Mouse (Mus musculus) intestine, embryonic 14.5 days (tissue): ENCODE data around the gene Phf23. TPM values are rescaled to one million over a fixed set of nuclear protein-coding genes. Genes with fewer than 3 reads are reported as not detected.
"Not testable (repeated sequence)": the region's sequence is repeated elsewhere in the genome, so short reads cannot be mapped to it uniquely, and the experiment has no call there.

Source experiments
- ATAC-seq: fragments of 200-750 bp; cut with Nextera tagmentation; replicated peaks from 2 replicates; pipeline ENCODE4 v1.8.0; 2017; ENCODE audit warnings: low read depth, moderate number of reproducible peaks, moderate TSS enrichment, moderate library complexity; ENCODE audit not compliant: low FRiP score, low TSS enrichment
- DNase-seq: peaks from one replicate; pipeline ENCODE4 v3.0.0-alpha.2; 2018; ENCODE audit warnings: low spot score
- H3K27ac ChIP-seq: fragments of 300-500 bp; sonication (generic); 2 replicates; pipeline ENCODE4 v1.5.1; 2014; ENCODE audit warnings: low read depth, mild to moderate bottlenecking, control low read depth
- H3K27me3 ChIP-seq: fragments of 300-500 bp; sonication (generic); replicated peaks from 2 replicates; pipeline ENCODE4 v1.6.1; 2014; ENCODE audit warnings: low read length, control low read depth; ENCODE audit not compliant: control insufficient read depth, insufficient read depth
- H3K36me3 ChIP-seq: fragments of 300-500 bp; sonication (generic); 2 replicates; pipeline ENCODE4 v1.6.1; 2014; ENCODE audit warnings: low read length, control low read depth; ENCODE audit not compliant: control insufficient read depth, insufficient read depth
- H3K4me1 ChIP-seq: fragments of 300-500 bp; sonication (generic); replicated peaks from 2 replicates; pipeline ENCODE4 v1.6.1; 2014; ENCODE audit warnings: low read length, control low read depth, mixed read lengths; ENCODE audit not compliant: control insufficient read depth, insufficient read depth
- H3K4me2 ChIP-seq: fragments of 300-500 bp; sonication (generic); 2 replicates; pipeline ENCODE4 v1.6.1; 2014; ENCODE audit warnings: low read length
- H3K4me3 ChIP-seq: fragments of 300-500 bp; sonication (generic); 2 replicates; pipeline ENCODE4 v1.5.1; 2014; ENCODE audit warnings: low read depth, low read length, control low read depth, mixed read lengths
- H3K9ac ChIP-seq: fragments of 300-500 bp; sonication (generic); 2 replicates; pipeline ENCODE4 v1.6.1; 2014; ENCODE audit warnings: mild to moderate bottlenecking, low read length
- H3K9me3 ChIP-seq: fragments of 300-500 bp; sonication (generic); 2 replicates; pipeline ENCODE4 v1.6.1; 2016; ENCODE audit warnings: low read length, control low read depth; ENCODE audit not compliant: control insufficient read depth
- WGBS: fragments of 180-500 bp; shearing (Covaris S2); extraction: QIAGEN DNeasy Blood & Tissue Kit; methylation state at CpG from one replicate; pipeline ENCODE4 v1.1.7; 2014; 5-methylcytosine and 5-hydroxymethylcytosine counted together
- polyA plus RNA-seq: library from polyadenylated mRNA; unstranded; fragments of >200 nt; fragmentation: Nextera tagmentation; extraction: Ambion mirVana; gene quantifications from 2 replicates; pipeline ENCODE4 v1.2.1, GENCODE M21; 2014

Phf23 gene
- polyA plus RNA-seq, 1 experiment from 2014 or later: 37.6 TPM

DNA sequence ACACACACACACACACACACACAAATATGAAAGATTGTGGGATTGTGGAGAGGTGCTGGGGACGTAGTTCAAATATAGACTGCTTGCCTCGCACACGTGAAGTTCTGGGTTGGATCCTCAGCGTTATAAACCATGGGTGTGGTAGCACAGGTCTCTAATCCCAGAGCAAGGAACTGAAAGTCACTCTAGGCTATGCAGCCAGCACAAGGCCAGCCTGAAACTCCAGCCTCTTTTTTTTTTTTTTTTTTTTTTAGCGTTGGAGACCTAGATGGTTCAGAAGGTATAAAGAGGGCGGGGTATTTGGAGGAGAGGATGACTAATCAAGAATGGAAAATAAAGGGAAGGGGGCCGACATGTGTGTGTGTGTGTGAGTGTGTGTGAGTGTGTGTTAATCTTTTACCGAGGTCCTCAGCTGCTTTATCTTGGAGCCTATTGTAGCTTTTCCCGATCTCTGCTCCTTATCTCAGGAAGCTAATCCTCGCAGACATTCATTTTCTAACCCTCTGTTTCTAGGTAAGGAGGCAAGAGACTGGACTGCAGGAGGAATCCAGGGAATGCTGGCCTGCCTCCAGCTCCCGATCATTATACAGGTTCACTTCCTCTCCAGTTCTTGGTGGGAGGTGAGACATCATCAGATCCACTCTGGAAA lies 42.2 kb upstream of the Phf23 start:
- ATAC-seq (peak; percentile 38; the same call in 1 of the 2 replicates), DNase-seq (no peak)
- WGBS: 49% methylated on average over 11 of the region's 11 CpGs
- H3K9ac ChIP-seq: no peak overlapping the region
- H3K27ac ChIP-seq: no peak overlapping the region; the same call in 1 of the 2 replicates
- no peaks in the 10 kb centered on the region for H3K4me1 ChIP-seq
- no peaks in the 10 kb centered on the region for H3K27me3 ChIP-seq
- H3K36me3 ChIP-seq: no peaks in the 10 kb centered on the region
- no peak overlapping the region for H3K4me2 ChIP-seq
- no peak overlapping the region for H3K4me3 ChIP-seq
- no peaks in the 10 kb centered on the region; the same call in 1 of the 2 replicates for H3K9me3 ChIP-seq

DNA sequence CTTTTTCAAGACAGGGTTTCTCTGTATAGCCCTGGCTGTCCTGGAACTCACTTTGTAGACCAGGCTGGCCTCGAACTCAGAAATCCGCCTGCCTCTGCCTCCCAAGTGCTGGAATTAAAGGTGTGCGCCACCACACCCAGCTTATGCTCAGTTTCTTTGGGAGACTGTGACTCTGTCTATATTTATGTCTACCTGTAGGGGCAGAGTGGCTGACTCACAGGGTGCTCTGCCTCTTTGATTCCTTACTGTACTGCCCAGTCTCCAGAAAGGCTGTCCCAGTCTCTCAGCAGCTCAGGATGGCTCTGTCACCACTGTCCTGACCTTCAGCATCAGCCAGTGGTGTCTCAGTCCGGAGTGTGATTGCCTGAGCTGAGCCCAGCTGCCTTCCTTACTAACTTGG lies 40.0 kb upstream of the Phf23 start:
- H3K27ac ChIP-seq, H3K9me3 ChIP-seq, DNase-seq, ATAC-seq, H3K36me3 ChIP-seq, H3K4me2 ChIP-seq, H3K27me3 ChIP-seq, H3K4me1 ChIP-seq, H3K9ac ChIP-seq, H3K4me3 ChIP-seq: not testable (repeated sequence)
- WGBS: 73% methylated on average over 4 of the region's 4 CpGs

DNA sequence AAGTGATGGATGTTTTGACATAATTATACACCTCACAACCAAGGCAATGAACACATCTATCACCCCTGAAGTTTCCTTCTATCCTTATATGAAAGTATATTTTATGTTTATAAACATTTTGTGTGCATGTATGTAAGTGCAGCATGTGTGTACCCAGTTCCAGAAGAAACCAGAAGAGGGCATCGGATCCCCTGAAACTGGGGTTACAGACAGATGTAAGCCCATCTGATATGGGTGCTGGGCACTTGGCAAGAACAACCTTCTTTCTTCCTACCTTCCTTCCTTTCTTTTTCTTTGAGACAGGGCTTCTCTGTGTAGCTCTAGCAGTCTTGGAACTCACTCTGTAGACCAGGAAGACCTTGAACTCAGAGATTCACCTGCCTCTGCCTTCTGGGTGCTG lies 39.4 kb upstream of the Phf23 start:
- no peaks in the 10 kb centered on the region for H3K4me1 ChIP-seq
- no peak overlapping the region for H3K4me3 ChIP-seq
- no peak overlapping the region for H3K4me2 ChIP-seq
- H3K27me3 ChIP-seq: no peaks in the 10 kb centered on the region
- no peak for DNase-seq
- no peaks in the 10 kb centered on the region for H3K36me3 ChIP-seq
- H3K27ac ChIP-seq: no peak overlapping the region
- ATAC-seq: no peak
- H3K9ac ChIP-seq: no peak overlapping the region
- no peaks in the 10 kb centered on the region; the same call in 1 of the 2 replicates for H3K9me3 ChIP-seq
- WGBS: 76% methylated on average over 1 of the region's 1 CpGs

DNA sequence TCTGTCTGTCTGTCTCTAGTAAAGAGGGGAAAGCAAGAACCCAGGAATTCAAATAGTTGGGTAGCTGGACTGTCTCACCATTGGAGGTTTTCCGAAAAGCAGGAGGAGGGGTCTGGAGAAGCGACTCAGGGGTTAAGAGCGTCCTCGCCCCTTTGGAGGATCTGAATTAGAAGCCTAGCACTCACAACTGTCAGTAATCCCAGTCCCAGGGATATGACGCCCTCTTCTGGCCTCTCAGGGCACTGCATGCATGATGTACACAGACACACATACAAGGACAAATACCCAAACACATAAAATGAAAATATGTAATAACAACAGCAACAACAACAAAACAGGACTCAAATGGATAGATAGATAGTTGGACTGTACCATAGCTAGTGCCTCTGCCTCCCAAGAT lies 35.0 kb upstream of the Phf23 start:
- Histone ChIP-seq H3K27ac (peak overlapping the region; percentile 38; the same call in 1 of the 2 replicates), H3K9ac (no peak overlapping the region), H3K27me3 (peaks cover 34% of the 10 kb centered on the region), H3K9me3 (no peaks in the 10 kb centered on the region; the same call in 1 of the 2 replicates), H3K36me3 (no peaks in the 10 kb centered on the region), H3K4me1 (no peaks in the 10 kb centered on the region), H3K4me2 (no peak overlapping the region), H3K4me3 (no peak overlapping the region)
- no peak for DNase-seq
- no peak for ATAC-seq
- 35% methylated on average over 5 of the region's 5 CpGs for WGBS

DNA sequence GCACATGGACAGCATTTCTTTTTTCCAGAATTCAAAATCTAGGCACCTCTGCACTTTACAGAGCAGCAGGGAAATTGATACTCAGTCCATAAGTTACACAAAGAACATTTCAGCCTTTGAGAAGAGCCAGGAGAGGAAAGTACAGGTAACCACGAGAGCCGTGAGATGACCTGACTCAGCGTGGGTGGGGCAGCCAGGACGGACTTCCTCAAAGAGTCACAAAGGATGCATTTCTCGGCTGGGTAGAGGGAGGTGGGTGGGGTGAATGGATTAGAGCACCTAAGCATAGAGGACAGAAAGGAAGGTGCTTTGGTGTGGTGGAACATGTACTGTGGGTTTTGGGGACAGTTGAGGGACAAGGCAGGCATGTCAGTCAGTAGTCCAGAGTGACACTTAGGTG lies 33.7 kb upstream of the Phf23 start:
- no peaks in the 10 kb centered on the region for H3K9me3 ChIP-seq
- no peak for ATAC-seq
- peak; percentile 70 for DNase-seq
- H3K4me1 ChIP-seq: peaks cover 4% of the 10 kb centered on the region; the same call in 1 of the 2 replicates
- peaks cover 46% of the 10 kb centered on the region for H3K27me3 ChIP-seq
- H3K36me3 ChIP-seq: no peaks in the 10 kb centered on the region
- H3K27ac ChIP-seq: peak overlapping the region; percentile 74
- 36% methylated on average over 5 of the region's 5 CpGs for WGBS
- H3K4me2 ChIP-seq: no peak overlapping the region
- H3K9ac ChIP-seq: no peak overlapping the region
- no peak overlapping the region for H3K4me3 ChIP-seq

DNA sequence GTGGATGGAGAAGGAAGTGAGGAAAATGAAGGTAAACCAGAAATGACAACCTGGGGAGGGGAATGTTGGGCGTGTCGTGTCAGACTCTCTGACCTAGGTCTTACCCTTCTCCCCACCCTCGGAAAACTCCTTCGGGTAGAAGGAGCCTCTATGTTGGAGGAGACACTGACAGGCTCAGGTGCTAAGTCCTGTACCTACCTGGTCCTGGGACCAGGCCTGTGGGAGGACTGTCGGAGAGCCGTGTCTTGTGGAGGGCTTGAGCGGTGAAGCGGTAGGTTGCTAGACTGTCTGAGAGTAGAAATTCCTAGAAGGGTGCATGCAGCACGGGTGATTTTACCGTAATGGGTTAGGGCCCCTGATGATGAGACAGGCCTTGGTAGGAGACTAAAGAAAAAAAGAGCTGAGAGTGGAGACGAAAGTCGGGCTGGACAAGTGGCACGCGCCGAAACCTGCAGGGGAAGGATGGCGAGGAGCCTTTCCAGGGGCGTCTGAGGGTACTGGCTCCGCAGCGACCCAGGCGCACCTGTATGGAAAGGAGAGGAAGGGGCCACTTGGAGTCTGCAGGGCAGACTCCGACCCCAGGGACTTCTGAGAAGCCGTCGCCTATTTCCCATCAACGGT lies 30.8 kb upstream of the Phf23 start, which contains the start of gene Cldn7:
Gene Cldn7, plus strand, starts transcription at position 130 of the 621 bp plus-strand sequence.
- peaks cover 19% of the 10 kb centered on the region for H3K36me3 ChIP-seq
- 7% methylated on average over 24 of the region's 24 CpGs for WGBS
- ATAC-seq (0 out of 2 replicates have a peak, but pooled peaks have one; percentile 10), DNase-seq (peak; percentile 71)
- peak within 1 kb of the TSS; percentile 57 for H3K4me2 ChIP-seq
- peaks cover 51% of the 10 kb centered on the region for H3K27me3 ChIP-seq
- no peaks in the 10 kb centered on the region for H3K9me3 ChIP-seq
- H3K4me1 ChIP-seq: peaks cover 5% of the 10 kb centered on the region; the same call in 1 of the 2 replicates
- H3K9ac ChIP-seq: peak within 1 kb of the TSS; percentile 64
- peak within 1 kb of the TSS; percentile 46 for H3K4me3 ChIP-seq
- H3K27ac ChIP-seq: peak within 1 kb of the TSS; percentile 92

DNA sequence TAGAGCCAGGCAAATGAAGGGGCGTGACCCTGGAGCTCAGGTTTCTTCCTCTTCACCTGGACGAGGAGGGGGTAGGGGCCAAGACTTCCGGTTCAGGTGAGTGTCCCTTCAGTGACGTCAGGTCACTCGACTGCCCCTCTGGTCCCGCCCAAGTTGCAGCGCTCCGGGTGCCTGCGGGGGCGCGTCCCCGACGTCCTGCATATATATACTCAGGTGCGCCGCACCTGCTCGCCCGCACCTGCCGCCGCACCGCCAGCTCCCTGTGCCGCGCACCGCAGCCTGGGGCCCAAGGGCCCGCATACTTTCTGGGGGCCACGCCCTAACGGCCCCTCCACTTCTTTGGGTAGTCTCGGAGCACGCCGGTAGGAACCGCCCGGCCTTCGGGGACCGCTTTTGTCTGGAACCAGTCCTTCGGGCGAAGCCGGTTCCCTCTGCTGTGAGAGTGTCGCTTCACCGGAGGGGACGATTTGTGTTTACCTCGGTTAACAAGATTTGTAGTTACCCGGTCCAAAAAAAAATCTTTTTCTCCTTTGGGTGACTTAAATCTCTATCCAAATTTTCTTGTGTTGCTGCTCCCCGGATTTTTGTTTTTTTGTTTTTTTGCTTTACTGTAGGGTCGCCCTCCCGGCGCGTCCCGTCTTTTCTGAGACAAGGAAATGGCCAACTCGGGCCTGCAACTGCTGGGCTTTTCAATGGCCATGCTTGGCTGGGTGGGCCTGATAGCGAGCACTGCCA lies 30.1 kb upstream of the Phf23 start:
- H3K36me3 ChIP-seq: peaks cover 26% of the 10 kb centered on the region
- H3K4me1 ChIP-seq: peaks cover 5% of the 10 kb centered on the region; the same call in 1 of the 2 replicates
- H3K27me3 ChIP-seq: peaks cover 51% of the 10 kb centered on the region
- peak overlapping the region; percentile 92 for H3K27ac ChIP-seq
- H3K9me3 ChIP-seq: no peaks in the 10 kb centered on the region
- DNase-seq: peak; percentile 84
- H3K4me2 ChIP-seq: peak overlapping the region; percentile 57
- ATAC-seq: peak; percentile 59
- WGBS: 1% methylated on average over 49 of the region's 49 CpGs
- peak overlapping the region; percentile 46 for H3K4me3 ChIP-seq
- H3K9ac ChIP-seq: peak overlapping the region; percentile 64

DNA sequence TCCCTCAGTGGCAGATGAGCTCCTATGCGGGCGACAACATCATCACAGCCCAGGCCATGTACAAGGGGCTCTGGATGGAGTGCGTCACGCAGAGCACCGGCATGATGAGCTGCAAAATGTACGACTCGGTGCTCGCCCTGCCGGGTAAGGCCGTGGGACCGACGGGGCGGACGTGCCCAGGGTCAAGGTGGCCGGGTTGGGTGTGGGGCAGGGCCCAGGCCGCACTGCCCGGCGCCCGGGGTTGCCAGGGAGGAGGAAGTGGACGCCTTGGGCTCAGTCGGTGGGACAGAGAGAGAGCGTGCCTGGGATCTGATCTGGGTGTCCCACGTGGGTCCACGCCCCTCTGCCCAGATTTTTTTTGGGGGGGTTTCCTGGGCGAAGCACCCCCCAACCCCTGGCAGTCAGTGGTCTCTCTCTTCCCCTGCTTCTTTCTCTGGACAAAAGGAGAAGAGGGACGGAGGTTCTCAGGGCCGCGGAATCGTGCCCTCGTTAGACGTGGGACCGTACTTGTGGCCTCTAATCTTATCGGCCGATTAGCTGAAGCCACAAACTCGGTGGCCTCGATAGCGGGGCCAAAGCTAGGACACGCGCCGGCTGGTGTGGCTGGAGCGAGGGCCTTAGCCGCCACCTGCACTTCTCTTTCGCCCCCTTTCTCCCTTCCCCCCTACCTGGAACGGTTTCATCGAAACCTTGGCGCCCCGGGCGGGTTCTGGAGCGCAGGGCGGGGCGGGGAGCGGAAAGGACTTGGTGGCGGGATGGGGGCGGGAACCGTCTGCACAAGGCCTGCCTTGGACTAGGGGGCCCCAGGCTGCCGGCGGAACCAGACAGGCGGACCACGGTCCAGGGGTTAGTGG lies 29.3 kb upstream of the Phf23 start:
- Histone ChIP-seq H3K36me3 (peaks cover 30% of the 10 kb centered on the region), H3K4me3 (peak overlapping the region; percentile 46), H3K9me3 (no peaks in the 10 kb centered on the region), H3K27ac (peak overlapping the region; percentile 92), H3K27me3 (peaks cover 51% of the 10 kb centered on the region), H3K4me1 (peaks cover 5% of the 10 kb centered on the region; the same call in 1 of the 2 replicates), H3K9ac (peak overlapping the region; percentile 64), H3K4me2 (peak overlapping the region; percentile 57)
- WGBS: 2% methylated on average over 56 of the region's 59 CpGs
- DNase-seq (peak; percentile 82), ATAC-seq (peak; percentile 40)
